Mouse (Mus musculus) forebrain, embryonic 10.5 days (tissue): Measurements from ENCODE around the gene Klk1b22. TPM values are rescaled to one million over a fixed set of nuclear protein-coding genes. Genes with fewer than 3 reads are reported as not detected.
"Not testable (repeated sequence)": the region's sequence is repeated elsewhere in the genome, so short reads cannot be mapped to it uniquely, and the experiment has no call there.

Experiments
- DNase-seq: peaks from one replicate; pipeline ENCODE4 v3.0.0-alpha.2; 2017; ENCODE audit warnings: low spot score; ENCODE audit errors: extremely low spot score
- H3K27ac ChIP-seq: fragments of 300-500 bp; sonication (generic); 2 replicates; pipeline ENCODE4 v1.5.1; 2016; ENCODE audit warnings: mild to moderate bottlenecking
- H3K27me3 ChIP-seq: fragments of 300-500 bp; sonication (generic); 2 replicates; pipeline ENCODE4 v1.6.1; 2016; ENCODE audit warnings: mild to moderate bottlenecking; ENCODE audit not compliant: poor library complexity, severe bottlenecking
- H3K36me3 ChIP-seq: fragments of 300-500 bp; sonication (generic); replicated peaks from 2 replicates; pipeline ENCODE4 v1.6.1; 2016; ENCODE audit warnings: mild to moderate bottlenecking, moderate library complexity
- H3K4me1 ChIP-seq: fragments of 300-500 bp; sonication (generic); 2 replicates; pipeline ENCODE4 v1.6.1; 2016
- H3K4me3 ChIP-seq: fragments of 300-500 bp; sonication (generic); 2 replicates; pipeline ENCODE4 v1.5.1; 2016; ENCODE audit warnings: mild to moderate bottlenecking, moderate library complexity
- H3K9me3 ChIP-seq: fragments of 300-500 bp; sonication (generic); 2 replicates; pipeline ENCODE4 v1.6.1; 2016; ENCODE audit warnings: mild to moderate bottlenecking, moderate library complexity
- WGBS: fragments of 180-500 bp; shearing (Covaris S2); methylation state at CpG from one replicate; pipeline ENCODE4 v1.1.7; 2016; 5-methylcytosine and 5-hydroxymethylcytosine counted together
- polyA plus RNA-seq: library from polyadenylated mRNA; unstranded; fragments of >200 nt; fragmentation: Nextera tagmentation; extraction: Ambion mirVana; gene quantifications from 2 replicates; pipeline ENCODE4 v1.2.1, GENCODE M21; 2016

The Klk1b22 gene
- not detected in 2 replicates for polyA plus RNA-seq

DNA sequence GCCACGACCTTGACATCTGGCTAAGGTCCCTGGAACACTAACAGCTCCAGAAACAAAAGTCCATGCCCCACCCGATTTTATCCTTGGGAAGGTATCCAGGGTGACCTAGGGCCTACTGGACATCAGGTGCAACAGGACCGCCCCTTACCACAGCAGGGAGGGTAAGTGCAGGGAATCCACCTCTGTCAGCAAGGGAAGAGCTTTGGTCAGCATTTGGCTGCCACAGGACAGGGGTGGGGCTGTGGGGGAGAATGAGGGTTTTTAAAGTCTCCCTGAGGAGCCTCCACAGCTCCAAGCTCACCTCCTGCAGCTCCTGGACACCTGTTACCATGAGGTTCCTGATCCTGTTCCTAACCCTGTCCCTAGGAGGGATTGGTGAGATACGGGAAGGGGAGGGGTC lies at the start of gene Klk1b22:
Gene Klk1b22, plus strand, starts transcription at position 301 of the 400 bp plus-strand sequence.
- Histone ChIP-seq H3K9me3 (no peaks in the 10 kb centered on the region), H3K4me1 (no peaks in the 10 kb centered on the region), H3K27ac (no peak within 1 kb of the TSS), H3K27me3 (no peaks in the 10 kb centered on the region), H3K4me3 (no peak within 1 kb of the TSS), H3K36me3 (no peaks in the 10 kb centered on the region)
- 62% methylated on average over 4 of the region's 4 CpGs for WGBS
- DNase-seq: no peak

DNA sequence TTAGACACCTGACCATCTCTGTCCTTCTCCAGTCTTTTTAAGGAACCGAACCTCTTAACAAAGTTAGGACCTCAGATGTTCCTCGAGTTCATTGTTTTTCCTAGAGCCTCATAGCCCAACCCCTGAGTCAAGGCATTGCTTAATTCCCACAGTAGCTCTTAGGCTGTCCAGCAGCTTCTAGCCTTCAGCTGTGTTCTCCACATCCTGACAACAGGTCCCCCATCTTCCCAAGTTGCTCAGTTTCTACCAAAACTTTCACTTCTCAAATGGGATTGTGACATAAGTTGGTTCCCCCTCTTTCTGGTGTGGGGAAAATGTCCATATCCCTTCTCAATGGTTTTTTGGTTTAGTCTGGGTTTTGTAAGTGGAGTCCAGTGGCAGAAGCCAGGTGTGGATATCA lies 40.4 kb upstream of the Klk1b22 start:
- 84% methylated on average over 2 of the region's 2 CpGs for WGBS
- no peaks in the 10 kb centered on the region for H3K27me3 ChIP-seq
- no peak overlapping the region for H3K27ac ChIP-seq
- H3K4me1 ChIP-seq: no peaks in the 10 kb centered on the region
- no peak overlapping the region for H3K4me3 ChIP-seq
- no peak for DNase-seq
- H3K9me3 ChIP-seq: no peaks in the 10 kb centered on the region
- H3K36me3 ChIP-seq: no peaks in the 10 kb centered on the region

DNA sequence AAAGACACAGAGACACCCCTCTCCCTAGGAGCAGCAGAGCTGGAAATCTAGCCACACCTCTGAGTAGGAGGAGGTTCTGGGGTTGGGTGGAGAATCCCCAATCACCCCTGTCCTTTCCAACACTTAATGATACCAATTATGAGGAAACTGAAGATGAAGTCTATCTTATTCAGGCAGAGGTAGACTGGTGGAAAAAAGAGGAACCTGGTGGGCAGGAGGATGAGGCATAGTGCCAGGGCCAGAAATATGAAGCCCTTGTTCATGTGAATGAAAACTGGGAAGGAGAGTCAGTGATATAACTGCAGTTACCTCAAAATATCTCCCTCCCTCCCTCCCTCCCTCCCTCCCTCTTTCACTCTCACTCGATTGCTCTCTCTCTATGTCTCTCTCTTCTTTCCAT lies 34.8 kb upstream of the Klk1b22 start:
- no peak for DNase-seq
- Histone ChIP-seq H3K4me3 (no peak overlapping the region), H3K36me3 (no peaks in the 10 kb centered on the region), H3K27ac (no peak overlapping the region), H3K4me1 (no peaks in the 10 kb centered on the region), H3K27me3 (no peaks in the 10 kb centered on the region), H3K9me3 (peaks cover 4% of the 10 kb centered on the region; the same call in 1 of the 2 replicates)
- 50% methylated on average over 1 of the region's 1 CpGs for WGBS

GRCm38 (mm10) chr7:44096111-44096510 lies 16.4 kb upstream of the Klk1b22 start:
- Histone ChIP-seq H3K36me3 (no peaks in the 10 kb centered on the region), H3K4me3 (no peak overlapping the region), H3K4me1 (no peaks in the 10 kb centered on the region), H3K27me3 (no peaks in the 10 kb centered on the region), H3K9me3 (no peaks in the 10 kb centered on the region; the same call in 1 of the 2 replicates), H3K27ac (no peak overlapping the region)
- WGBS: 91% methylated on average over 1 of the region's 1 CpGs
- no peak for DNase-seq

DNA sequence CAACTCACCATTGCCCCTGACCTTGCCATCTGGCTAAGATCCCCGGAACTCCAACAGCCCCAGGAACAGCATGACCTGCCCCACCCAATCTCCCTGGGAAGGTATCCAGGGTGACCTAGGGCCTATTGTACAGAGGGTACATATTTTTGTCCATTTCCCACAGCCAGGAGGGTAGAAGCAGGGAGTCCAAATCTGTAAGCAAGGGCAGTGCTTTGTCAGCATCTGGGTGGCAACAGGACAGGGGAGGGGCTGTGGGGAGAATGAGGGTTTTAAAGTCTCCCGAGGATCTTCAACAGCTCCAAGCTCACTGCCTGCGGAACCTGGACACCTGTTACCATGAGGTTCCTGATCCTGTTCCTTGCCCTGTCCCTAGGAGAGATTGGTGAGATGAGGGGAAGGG lies 10.4 kb upstream of the Klk1b22 start, which contains the start of gene Klk1b21:
Gene Klk1b21, plus strand, starts transcription at position 301 of the 400 bp plus-strand sequence.
- not testable (repeated sequence) for H3K36me3 ChIP-seq, DNase-seq, H3K4me3 ChIP-seq, H3K27me3 ChIP-seq, H3K9me3 ChIP-seq, H3K4me1 ChIP-seq, H3K27ac ChIP-seq
- WGBS: 76% methylated on average over 3 of the region's 3 CpGs

DNA sequence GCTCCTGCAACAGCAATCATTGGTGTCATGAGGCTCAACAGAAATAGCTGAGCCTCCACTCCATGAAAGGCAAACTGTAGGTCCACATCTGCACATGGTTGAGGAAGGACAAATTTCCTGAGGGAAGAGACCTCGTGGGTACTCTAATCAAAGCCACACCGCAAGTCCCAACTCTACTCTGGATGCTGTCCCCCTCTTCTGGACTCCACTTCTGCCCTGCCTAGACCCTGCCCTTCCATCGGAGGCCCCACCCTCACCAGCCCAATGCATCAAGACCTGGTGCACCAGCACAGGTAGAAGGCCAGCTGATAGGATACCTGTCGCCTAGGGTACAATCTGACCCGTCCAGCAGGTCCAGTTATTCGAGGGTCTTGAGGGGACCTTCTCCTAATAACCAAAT lies 11.0 kb downstream of the Klk1b22 start:
- Histone ChIP-seq H3K36me3 (no peaks in the 10 kb centered on the region), H3K27ac (no peak overlapping the region), H3K9me3 (no peaks in the 10 kb centered on the region), H3K4me3 (no peak overlapping the region), H3K27me3 (no peaks in the 10 kb centered on the region), H3K4me1 (no peaks in the 10 kb centered on the region)
- DNase-seq: no peak
- WGBS: 91% methylated on average over 6 of the region's 6 CpGs

GRCm38 (mm10) chr7:44136467-44136866 lies 24.0 kb downstream of the Klk1b22 start, which contains the start of gene Klk1b16:
TSS of gene Klk1b16 (plus strand) at chr7:44136767.
- Histone ChIP-seq H3K4me1 (no peaks in the 10 kb centered on the region), H3K27me3 (no peaks in the 10 kb centered on the region), H3K9me3 (no peaks in the 10 kb centered on the region), H3K27ac (no peak within 1 kb of the TSS), H3K4me3 (no peak within 1 kb of the TSS), H3K36me3 (no peaks in the 10 kb centered on the region)
- DNase-seq: no peak
- WGBS: 91% methylated on average over 3 of the region's 3 CpGs

Other genes starting within 250 kb of the Klk1b22 start
- gene Klk4, start 231.5 kb upstream of the Klk1b22 start, polyA plus RNA-seq: not detected in 2 replicates
- gene Klk15, start 178.9 kb upstream of the Klk1b22 start, polyA plus RNA-seq: not detected in 2 replicates
- gene Klk1b8, start 162.0 kb upstream of the Klk1b22 start, polyA plus RNA-seq: not detected in 2 replicates
- gene Klk1b1, start 145.9 kb upstream of the Klk1b22 start, polyA plus RNA-seq: not detected in 2 replicates
- gene Klk1b9, start 136.6 kb upstream of the Klk1b22 start, polyA plus RNA-seq: not detected in 2 replicates
- gene Klk1b11, start 116.8 kb upstream of the Klk1b22 start, polyA plus RNA-seq: not detected in 2 replicates
- gene Klk1b26, start 100.5 kb upstream of the Klk1b22 start, polyA plus RNA-seq: not detected in 2 replicates
- not detected in 2 replicates for gene Klk1b27, start 60.4 kb upstream of the Klk1b22 start, polyA plus RNA-seq
- gene Klk1b21, start 10.3 kb upstream of the Klk1b22 start, polyA plus RNA-seq: not detected in 2 replicates
- not detected in 2 replicates for gene Klk1b16, start 24.1 kb downstream of the Klk1b22 start, polyA plus RNA-seq
- gene Klk1b24, start 75.6 kb downstream of the Klk1b22 start, polyA plus RNA-seq: not detected in 2 replicates
- not detected in 2 replicates for gene Klk1b3, start 85.5 kb downstream of the Klk1b22 start, polyA plus RNA-seq
- gene Klk1b4, start 94.8 kb downstream of the Klk1b22 start, polyA plus RNA-seq: not detected in 2 replicates
- not detected in 2 replicates for gene Klk1b5, start 103.3 kb downstream of the Klk1b22 start, polyA plus RNA-seq
- not detected in 2 replicates for gene Klk1, start 112.7 kb downstream of the Klk1b22 start, polyA plus RNA-seq
- gene Gm36864, start 123.5 kb downstream of the Klk1b22 start, polyA plus RNA-seq: not detected in 2 replicates
- 1.3 and 1.4 TPM in 2 replicates for gene 1700028J19Rik, start 134.0 kb downstream of the Klk1b22 start, polyA plus RNA-seq
- gene 2410002F23Rik, start 134.0 kb downstream of the Klk1b22 start, polyA plus RNA-seq: 197 and 209 TPM in 2 replicates
- 0.12 TPM in 1 of 2 replicates, not detected in the other for gene Acp4, start 144.7 kb downstream of the Klk1b22 start, polyA plus RNA-seq
- 1.2 TPM in 1 of 2 replicates, not detected in the other for gene Gm15517, start 148.8 kb downstream of the Klk1b22 start, polyA plus RNA-seq
- 2.5 and 2.9 TPM in 2 replicates for gene Clec11a, start 194.2 kb downstream of the Klk1b22 start, polyA plus RNA-seq
- gene Shank1, start 197.6 kb downstream of the Klk1b22 start, polyA plus RNA-seq: 1.4 TPM in 2 replicates